Mouse (Mus musculus): ENCODE measurements around the gene Rnase12. TPM values are rescaled to one million over a fixed set of nuclear protein-coding genes. Genes with fewer than 3 reads are reported as not detected.
A peak's percentile ranks its signal among the peaks of the same experiment; 100 is the strongest.

Gene Rnase12
- polyA plus RNA-seq, 1 experiment from 2014 or later: 1.6 TPM

DNA sequence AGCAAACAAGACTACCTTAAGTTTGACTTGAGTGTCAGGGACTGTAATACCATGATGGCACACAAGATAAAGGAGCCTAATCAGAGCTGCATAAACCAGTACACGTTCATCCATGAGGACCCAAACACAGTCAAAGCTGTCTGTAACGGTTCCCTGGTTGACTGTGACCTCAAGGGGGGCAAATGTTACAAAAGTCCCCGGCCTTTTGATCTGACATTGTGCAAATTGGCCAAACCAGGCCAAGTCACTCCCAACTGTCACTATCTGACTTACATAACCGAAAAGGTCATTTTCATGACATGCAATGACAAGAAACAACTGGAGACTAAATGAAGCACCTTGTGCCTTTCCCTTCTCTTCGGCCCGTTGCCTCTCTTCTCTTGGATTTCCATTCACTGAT lies 47.9 kb downstream of the Rnase12 start:
- no peak overlapping the region for H3K4me2 ChIP-seq (ENCODE audit: low read depth, low read length)
- no peak overlapping the region for H3K9ac ChIP-seq (replicated peaks)
- H3K27ac ChIP-seq (ENCODE audit: low read depth): no peak overlapping the region
- H3K4me1 ChIP-seq (ENCODE audit: insufficient read depth): peaks cover 9% of the 10 kb centered on the region; the same call in 1 of the 2 replicates
- no peak overlapping the region for H3K4me3 ChIP-seq (ENCODE audit: low read depth, low read length)
- no peaks in the 10 kb centered on the region for H3K27me3 ChIP-seq (ENCODE audit: insufficient read depth, low read length)
- TF ChIP-seq EP300 (IDR thresholded peaks at IDR 0.05; ENCODE audit: low read depth) (no peak), CTCF (IDR thresholded peaks at IDR 0.05; ENCODE audit: low read depth) (no peak)
- H3K9me3 ChIP-seq (ENCODE audit: low read length): no peaks in the 10 kb centered on the region
- whole genome bisulfite sequencing (ENCODE audit: insufficient replicate concordance): 52% methylated on average over 6 of the region's 6 CpGs
- ATAC-seq: peak; percentile 59; the same call in 1 of the 2 replicates
- no peak for DNase-seq
- no peaks in the 10 kb centered on the region for H3K36me3 ChIP-seq (replicated peaks; ENCODE audit: insufficient read depth, low read length)

DNA sequence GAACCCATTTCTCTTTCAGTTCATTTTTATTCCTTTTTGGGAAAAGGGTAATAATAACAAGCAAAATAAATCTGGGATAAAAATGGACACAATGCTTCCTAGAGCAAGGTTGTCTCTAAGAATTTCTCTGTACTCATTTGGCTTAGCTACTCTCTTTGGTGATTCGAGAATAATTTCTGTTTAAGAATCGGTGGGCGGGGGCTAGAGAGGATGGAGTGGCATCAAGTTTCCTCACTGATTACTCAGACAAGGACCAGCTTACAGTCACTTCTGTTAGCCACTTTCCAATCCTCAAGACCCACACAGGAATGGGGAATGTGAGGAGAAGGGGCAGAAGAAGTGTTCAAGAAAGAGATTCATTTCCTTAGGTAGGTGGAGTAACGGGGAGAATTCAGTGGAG lies 48.7 kb downstream of the Rnase12 start:
- Histone ChIP-seq H3K9me3 (ENCODE audit: low read length) (no peaks in the 10 kb centered on the region), H3K36me3 (replicated peaks; ENCODE audit: insufficient read depth, low read length) (no peaks in the 10 kb centered on the region), H3K27me3 (ENCODE audit: insufficient read depth, low read length) (no peaks in the 10 kb centered on the region), H3K4me1 (ENCODE audit: insufficient read depth) (peaks cover 9% of the 10 kb centered on the region; the same call in 1 of the 2 replicates), H3K27ac (ENCODE audit: low read depth) (peak overlapping the region; percentile 58), H3K4me2 (ENCODE audit: low read depth, low read length) (no peak overlapping the region), H3K4me3 (ENCODE audit: low read depth, low read length) (no peak overlapping the region), H3K9ac (replicated peaks) (no peak overlapping the region)
- no peak for ATAC-seq
- WGBS (ENCODE audit: insufficient replicate concordance): 75% methylated on average over 4 of the region's 4 CpGs
- no peak for DNase-seq
- TF ChIP-seq CTCF (IDR thresholded peaks at IDR 0.05; ENCODE audit: low read depth) (no peak), EP300 (IDR thresholded peaks at IDR 0.05; ENCODE audit: low read depth) (no peak)

DNA sequence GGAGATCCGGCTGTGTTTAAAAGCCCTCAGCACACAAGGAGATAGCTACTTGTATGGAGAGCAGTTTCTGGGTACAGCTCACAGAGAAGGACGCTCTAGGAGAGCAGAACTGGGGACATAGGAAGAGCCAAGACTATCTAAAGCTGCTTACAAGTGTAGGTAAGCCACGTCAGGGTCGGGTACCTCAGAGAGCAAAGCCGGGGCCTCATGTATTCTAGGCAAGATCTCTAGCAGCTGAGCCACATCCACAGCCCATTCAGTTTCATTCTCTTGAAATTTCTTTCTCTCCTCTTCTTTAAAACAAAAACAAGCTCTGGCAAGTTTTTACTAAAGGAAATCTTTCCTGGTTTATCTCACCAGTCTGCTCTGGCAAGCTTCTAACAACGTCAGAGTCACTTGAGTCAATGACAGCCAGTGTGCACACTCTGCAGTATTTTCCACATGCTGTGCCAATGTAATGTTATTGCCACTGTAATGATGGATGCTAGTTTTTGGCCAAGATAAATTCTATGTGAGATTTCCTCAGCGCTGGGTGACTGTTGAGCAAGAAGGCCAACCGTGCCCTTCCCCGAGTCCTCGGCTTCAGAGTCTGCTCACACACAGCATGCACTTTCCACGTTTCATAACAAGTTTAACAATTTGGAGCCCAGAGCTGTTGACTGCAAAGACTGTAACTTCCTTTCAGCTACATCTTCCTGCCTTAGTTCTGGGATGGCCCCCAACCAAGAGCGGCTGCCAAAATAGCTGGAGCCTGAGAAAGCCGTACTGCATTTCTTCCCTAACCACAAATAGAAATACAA lies 49.3 kb downstream of the Rnase12 start:
- no peaks in the 10 kb centered on the region for H3K36me3 ChIP-seq (replicated peaks; ENCODE audit: insufficient read depth, low read length)
- TF ChIP-seq CTCF (IDR thresholded peaks at IDR 0.05; ENCODE audit: low read depth) (no peak), EP300 (IDR thresholded peaks at IDR 0.05; ENCODE audit: low read depth) (peak; percentile 34; the same call in 1 of the 2 replicates)
- H3K9me3 ChIP-seq (ENCODE audit: low read length): no peaks in the 10 kb centered on the region
- H3K4me3 ChIP-seq (ENCODE audit: low read depth, low read length): no peak overlapping the region
- H3K9ac ChIP-seq (replicated peaks): no peak overlapping the region
- peak; percentile 23 for DNase-seq
- H3K27me3 ChIP-seq (ENCODE audit: insufficient read depth, low read length): no peaks in the 10 kb centered on the region
- peaks cover 9% of the 10 kb centered on the region; the same call in 1 of the 2 replicates for H3K4me1 ChIP-seq (ENCODE audit: insufficient read depth)
- peak overlapping the region; percentile 58 for H3K27ac ChIP-seq (ENCODE audit: low read depth)
- peak; percentile 61 for ATAC-seq
- H3K4me2 ChIP-seq (ENCODE audit: low read depth, low read length): no peak overlapping the region
- WGBS (ENCODE audit: insufficient replicate concordance): 49% methylated on average over 13 of the region's 13 CpGs

DNA sequence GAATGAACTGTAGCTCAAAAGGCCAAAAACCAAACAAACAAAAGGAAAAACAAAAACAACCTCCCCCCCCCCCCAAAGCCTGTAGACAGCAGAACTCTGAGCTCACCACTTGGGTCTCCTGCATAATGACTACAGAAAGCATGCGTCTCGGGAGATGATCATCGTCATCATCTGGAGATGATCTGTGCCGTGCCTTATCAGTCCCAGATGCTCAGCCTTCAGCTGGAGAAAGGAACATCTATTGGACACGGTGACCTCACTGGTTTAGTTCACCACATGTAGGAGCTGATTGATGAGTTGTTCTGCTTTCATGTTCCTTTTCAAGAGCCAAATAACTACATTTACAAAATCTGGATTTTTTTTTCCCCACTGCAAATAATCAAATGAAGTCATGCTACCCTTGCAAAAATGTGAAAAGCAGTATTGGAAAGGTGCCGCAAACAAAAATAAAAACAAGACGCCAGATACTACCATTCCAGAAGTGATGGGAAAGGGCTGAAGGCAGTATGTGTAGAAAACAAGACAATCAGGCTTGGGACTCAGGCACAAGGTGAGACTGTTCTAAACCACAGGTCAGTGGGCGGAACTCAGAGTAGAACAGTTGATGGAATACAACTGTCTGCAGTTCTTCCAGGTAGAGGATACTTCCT lies 50.2 kb downstream of the Rnase12 start, which contains the start of gene Rnase10:
Gene Rnase10 (plus strand): TSS at position 600 of the 650 bp plus-strand sequence.
- TF ChIP-seq CTCF (IDR thresholded peaks at IDR 0.05; ENCODE audit: low read depth): no peak
- no peak for TF ChIP-seq EP300 (IDR thresholded peaks at IDR 0.05; ENCODE audit: low read depth)
- no peak within 1 kb of the TSS for H3K4me3 ChIP-seq (ENCODE audit: low read depth, low read length)
- no peaks in the 10 kb centered on the region for H3K9me3 ChIP-seq (ENCODE audit: low read length)
- H3K9ac ChIP-seq (replicated peaks): no peak within 1 kb of the TSS
- H3K4me2 ChIP-seq (ENCODE audit: low read depth, low read length): no peak within 1 kb of the TSS
- 74% methylated on average over 8 of the region's 8 CpGs for WGBS (ENCODE audit: insufficient replicate concordance)
- H3K27ac ChIP-seq (ENCODE audit: low read depth): peak within 1 kb of the TSS; percentile 58
- no peak for ATAC-seq
- peaks cover 9% of the 10 kb centered on the region; the same call in 1 of the 2 replicates for H3K4me1 ChIP-seq (ENCODE audit: insufficient read depth)
- no peaks in the 10 kb centered on the region for H3K36me3 ChIP-seq (replicated peaks; ENCODE audit: insufficient read depth, low read length)
- H3K27me3 ChIP-seq (ENCODE audit: insufficient read depth, low read length): no peaks in the 10 kb centered on the region
- no peak for DNase-seq

Other genes with a start within 250 kb of the Rnase12 start
- gene Ccnb1ip1, start 249.9 kb downstream of the Rnase12 start, polyA plus RNA-seq (2015; fragmentation: Nextera tagmentation; extraction: Ambion mirVana): not detected in 2 replicates
- 19.1 and 22.5 TPM in 2 replicates for gene Parp2, start 249.8 kb downstream of the Rnase12 start, polyA plus RNA-seq (2015; fragmentation: Nextera tagmentation; extraction: Ambion mirVana)
- gene Tep1, start 187.1 kb downstream of the Rnase12 start, polyA plus RNA-seq (2015; fragmentation: Nextera tagmentation; extraction: Ambion mirVana): 6.2 and 6.6 TPM in 2 replicates
- 0.13 and 0.20 TPM in 2 replicates for gene Klhl33, start 160.2 kb downstream of the Rnase12 start, polyA plus RNA-seq (2015; fragmentation: Nextera tagmentation; extraction: Ambion mirVana)
- gene Osgep, start 132.8 kb downstream of the Rnase12 start, polyA plus RNA-seq (2015; fragmentation: Nextera tagmentation; extraction: Ambion mirVana): 38.5 and 39.5 TPM in 2 replicates
- gene Apex1, start 132.7 kb downstream of the Rnase12 start, polyA plus RNA-seq (2015; fragmentation: Nextera tagmentation; extraction: Ambion mirVana): 58.0 and 60.1 TPM in 2 replicates
- 23.6 and 24.2 TPM in 2 replicates for gene Pip4p1, start 126.8 kb downstream of the Rnase12 start, polyA plus RNA-seq (2015; fragmentation: Nextera tagmentation; extraction: Ambion mirVana)
- 66.4 and 70.4 TPM in 2 replicates for gene Pnp, start 126.6 kb downstream of the Rnase12 start, polyA plus RNA-seq (2015; fragmentation: Nextera tagmentation; extraction: Ambion mirVana)
- not detected in 2 replicates for gene Gm49342, start 113.1 kb downstream of the Rnase12 start, polyA plus RNA-seq (2015; fragmentation: Nextera tagmentation; extraction: Ambion mirVana)
- 7.1 and 7.3 TPM in 2 replicates for gene Pnp2, start 101.7 kb downstream of the Rnase12 start, polyA plus RNA-seq (2015; fragmentation: Nextera tagmentation; extraction: Ambion mirVana)
- not detected in 2 replicates for gene Rnase10, start 49.9 kb downstream of the Rnase12 start, polyA plus RNA-seq (2015; fragmentation: Nextera tagmentation; extraction: Ambion mirVana)
- gene Rnase9, start 15.8 kb downstream of the Rnase12 start, polyA plus RNA-seq (2015; fragmentation: Nextera tagmentation; extraction: Ambion mirVana): not detected in 2 replicates
- gene Rnase11, start 7.5 kb downstream of the Rnase12 start, polyA plus RNA-seq (2015; fragmentation: Nextera tagmentation; extraction: Ambion mirVana): not detected in 2 replicates
- gene Olfr750, start 16.8 kb upstream of the Rnase12 start, polyA plus RNA-seq (2015; fragmentation: Nextera tagmentation; extraction: Ambion mirVana): not detected in 2 replicates
- gene Rnase4, start 33.4 kb upstream of the Rnase12 start, polyA plus RNA-seq (2015; fragmentation: Nextera tagmentation; extraction: Ambion mirVana): 221 and 337 TPM in 2 replicates
- 85.3 and 131 TPM in 2 replicates for gene Ang, start 33.5 kb upstream of the Rnase12 start, polyA plus RNA-seq (2015; fragmentation: Nextera tagmentation; extraction: Ambion mirVana)
- gene Eddm3b, start 56.8 kb upstream of the Rnase12 start, polyA plus RNA-seq (2015; fragmentation: Nextera tagmentation; extraction: Ambion mirVana): 0.07 TPM in 2 replicates
- 6.3 and 7.5 TPM in 2 replicates for gene Rnase6, start 66.2 kb upstream of the Rnase12 start, polyA plus RNA-seq (2015; fragmentation: Nextera tagmentation; extraction: Ambion mirVana)
- 0.11 and 2.1 TPM in 2 replicates for gene Rnase1, start 89.1 kb upstream of the Rnase12 start, polyA plus RNA-seq (2015; fragmentation: Nextera tagmentation; extraction: Ambion mirVana)
- not detected in 2 replicates for gene Rnase2b, start 104.6 kb upstream of the Rnase12 start, polyA plus RNA-seq (2015; fragmentation: Nextera tagmentation; extraction: Ambion mirVana)
- not detected in 2 replicates for gene Ang2, start 141.5 kb upstream of the Rnase12 start, polyA plus RNA-seq (2015; fragmentation: Nextera tagmentation; extraction: Ambion mirVana)
- not detected in 2 replicates for gene Ear14, start 145.7 kb upstream of the Rnase12 start, polyA plus RNA-seq (2015; fragmentation: Nextera tagmentation; extraction: Ambion mirVana)
- not detected in 2 replicates for gene Rnase2a, start 198.5 kb upstream of the Rnase12 start, polyA plus RNA-seq (2015; fragmentation: Nextera tagmentation; extraction: Ambion mirVana)